Mouse (Mus musculus): ENCODE measurements at regions not wholly inside any gene's neighbourhood (a gene's known extent, or its start where the extent isn't known, plus 50 kb on each side); places are given as distances from the start of the nearest gene placed in this dataset.

GRCm38 (mm10) chr4:48938420-48938819 lies 120.7 kb upstream of the Plppr1 start:
- no peak for TF ChIP-seq CTCF (IDR thresholded peaks at IDR 0.05; ENCODE audit: low read depth)
- no peak for TF ChIP-seq EP300 (optimal IDR thresholded peaks at IDR 0.05)

All from stomach, postnatal 0 days (tissue).